ENCODE assay signal across 8 mouse cellular contexts in genomic region chr7:75366285-75366882, GRCm38 (mm10). TPM values are rescaled to one million over a fixed set of nuclear protein-coding genes. Genes with fewer than 3 reads are reported as not detected.
DNase-seq lines count a peak whose midpoint lies in the region; ATAC-seq and TF ChIP-seq lines count a peak whose summit lies in the region.

No protein-coding gene starts in this region.

- no peak overlapping the region for H3ac ChIP-seq in myocyte (ENCODE audit: control insufficient read depth, insufficient read length)

- H3K4me1 ChIP-seq in embryonic facial prominence, embryonic 10.5 days = peaks cover 6% of the 10 kb centered on the region; the same call in 1 of the 2 replicates
- H3K4me1 ChIP-seq in limb, embryonic 13.5 days = no peaks in the 10 kb centered on the region

- H3K27me3 ChIP-seq in embryonic facial prominence, embryonic 10.5 days (replicated peaks; ENCODE audit: low read depth, poor library complexity, severe bottlenecking) = 0 out of 2 replicates have a peak, but pooled peaks cover 4% of the 10 kb centered on the region
- peaks cover 6% of the 10 kb centered on the region for H3K27me3 ChIP-seq in limb, embryonic 13.5 days
- H3K27me3 ChIP-seq in myocyte (ENCODE audit: control insufficient read depth, insufficient read depth, insufficient read length) = no peaks in the 10 kb centered on the region

- H3K27ac ChIP-seq in embryonic facial prominence, embryonic 10.5 days (replicated peaks) = no peak overlapping the region
- H3K27ac ChIP-seq in limb, embryonic 13.5 days = no peak overlapping the region

- peak; percentile 79 for DNase-seq in 3T3-L1 (ENCODE audit: low read depth, low spot score)
- peak; percentile 87 for DNase-seq in adrenal gland, postnatal 10 days
- DNase-seq in embryonic facial prominence, embryonic 10.5 days (ENCODE audit: low spot score) = peak; percentile 80
- peak; percentile 64 to 87 for DNase-seq in heart, adult 18-20 months
- peak; percentile 39 to 78 for DNase-seq in kidney, adult 8-10 months
- DNase-seq in spleen, postnatal 14 days (ENCODE audit: low spot score in 2 of 2) = peak; percentile 51 to 71

- whole genome bisulfite sequencing in embryonic facial prominence, embryonic 10.5 days = 8% methylated on average over 8 of the region's 8 CpGs
- 6% methylated on average over 8 of the region's 8 CpGs for WGBS in limb, embryonic 13.5 days

- H3K79me2 ChIP-seq in myocyte (ENCODE audit: control insufficient read depth, insufficient read depth) = no peaks in the 10 kb centered on the region

- TF ChIP-seq POLR2A in myocyte (IDR thresholded peaks at IDR 0.05; ENCODE audit: insufficient read length, low read depth) = no peak

- ATAC-seq in limb, embryonic 13.5 days (ENCODE audit: low FRiP score, low read depth) = peak; percentile 52; the same call in 1 of the 2 replicates

- H3K36me3 ChIP-seq in embryonic facial prominence, embryonic 10.5 days (replicated peaks) = no peaks in the 10 kb centered on the region
- H3K36me3 ChIP-seq in limb, embryonic 13.5 days = no peaks in the 10 kb centered on the region
- H3K36me3 ChIP-seq in myocyte (ENCODE audit: control insufficient read depth, insufficient read depth) = no peaks in the 10 kb centered on the region

- no peak overlapping the region for H3K9ac ChIP-seq in limb, embryonic 13.5 days

- H3K4me3 ChIP-seq in embryonic facial prominence, embryonic 10.5 days = no peak overlapping the region
- H3K4me3 ChIP-seq in limb, embryonic 13.5 days = no peak overlapping the region
- no peak overlapping the region for H3K4me3 ChIP-seq in myocyte

- 0 out of 2 replicates have a peak overlapping the region, but pooled peaks have one; percentile 21 for H3K4me2 ChIP-seq in limb, embryonic 13.5 days (replicated peaks)
- peak overlapping the region; percentile 30 for H3K4me2 ChIP-seq in myocyte (ENCODE audit: low read depth)

- H3K9me3 ChIP-seq in embryonic facial prominence, embryonic 10.5 days = no peaks in the 10 kb centered on the region
- no peaks in the 10 kb centered on the region for H3K9me3 ChIP-seq in limb, embryonic 13.5 days

TF ChIP-seq in myocyte, 11 proteins besides CTCF, POLR2A, EP300 and RAD21:
- TF ChIP-seq MYOG (IDR thresholded peaks at IDR 0.05; ENCODE audit: control insufficient read depth in 1 of 3, insufficient read depth in 1 of 3, insufficient read length in 2 of 3, low read depth in 2 of 3) = no peak
- no peak for TF ChIP-seq SRF (IDR thresholded peaks at IDR 0.05; ENCODE audit: control insufficient read depth, insufficient read length, low read depth)
- no peak for TF ChIP-seq TCF12 (IDR thresholded peaks at IDR 0.05; ENCODE audit: insufficient read depth, poor library complexity, severe bottlenecking)
- no peak for TF ChIP-seq CEBPB (IDR thresholded peaks at IDR 0.05; ENCODE audit: insufficient read depth, poor library complexity, severe bottlenecking)
- TF ChIP-seq REST (IDR thresholded peaks at IDR 0.05; ENCODE audit: insufficient read depth, insufficient read length) = no peak
- TF ChIP-seq MAX (IDR thresholded peaks at IDR 0.05; ENCODE audit: low read depth) = no peak
- no peak for TF ChIP-seq POLR2AphosphoS2 (IDR thresholded peaks at IDR 0.05; ENCODE audit: insufficient read length, low read depth)
- no peak for TF ChIP-seq E2F4 (IDR thresholded peaks at IDR 0.05; ENCODE audit: insufficient read depth)
- TF ChIP-seq MYOD1 (IDR thresholded peaks at IDR 0.05; ENCODE audit: control insufficient read depth in 1 of 3, insufficient read length in 2 of 3, low read depth in 2 of 3) = no peak
- TF ChIP-seq TCF3 (IDR thresholded peaks at IDR 0.05; ENCODE audit: insufficient read length, low read depth) = no peak
- no peak for TF ChIP-seq USF1 (IDR thresholded peaks at IDR 0.05; ENCODE audit: low read depth)

RNA-seq across cellular contexts. Expression of gene Sv2b, which starts 57.3 kb away (rescaled TPM):
- total RNA-seq in adrenal gland, postnatal 10 days (2021) = under 1 TPM; 0.30 to 0.42 TPM
- polyA plus RNA-seq in embryonic facial prominence, embryonic 10.5 days (2016; fragmentation: Nextera tagmentation; extraction: Ambion mirVana) = 0.69 and 0.70 TPM in 2 replicates
- total RNA-seq in heart, adult 18-20 months (2021) = under 1 TPM; 0.31 to 0.47 TPM
- 1.5 and 2.6 TPM in 2 replicates for polyA plus RNA-seq in limb, embryonic 13.5 days (2015; fragmentation: Nextera tagmentation; extraction: Ambion mirVana)
- 0.29 TPM for polyA plus RNA-seq in myocyte (2012; fragmentation: generic; extraction: Trizol)
